Mouse (Mus musculus): ENCODE data around the gene Gm43552. TPM values are rescaled to one million over a fixed set of nuclear protein-coding genes. Genes with fewer than 3 reads are reported as not detected.
A peak's percentile ranks its signal among the peaks of the same experiment; 100 is the strongest.

The Gm43552 gene
- polyA plus RNA-seq, 1 experiment: not detected

GRCm38 (mm10) chr5:65521803-65522202 lies 29.2 kb upstream of the Gm43552 start:
- no peak overlapping the region for H3K4me3 ChIP-seq
- no peak overlapping the region for H3K4me2 ChIP-seq (ENCODE audit: low read depth)
- TF ChIP-seq USF1 (IDR thresholded peaks at IDR 0.05; ENCODE audit: low read depth) (no peak), CEBPB (IDR thresholded peaks at IDR 0.05; ENCODE audit: insufficient read depth, poor library complexity, severe bottlenecking) (no peak), MYOD1 (IDR thresholded peaks at IDR 0.05; ENCODE audit: control insufficient read depth in 1 of 3, insufficient read length in 2 of 3, low read depth in 2 of 3) (no peak), SRF (IDR thresholded peaks at IDR 0.05; ENCODE audit: control insufficient read depth, insufficient read length, low read depth) (no peak), REST (IDR thresholded peaks at IDR 0.05; ENCODE audit: insufficient read depth, insufficient read length) (no peak)
- H3K79me2 ChIP-seq (ENCODE audit: control insufficient read depth, insufficient read depth): no peaks in the 10 kb centered on the region
- H3K27me3 ChIP-seq (ENCODE audit: control insufficient read depth, insufficient read depth, insufficient read length): no peaks in the 10 kb centered on the region
- no peaks in the 10 kb centered on the region for H3K36me3 ChIP-seq (ENCODE audit: control insufficient read depth, insufficient read depth)
- no peak overlapping the region for H3ac ChIP-seq (ENCODE audit: control insufficient read depth, insufficient read length)

DNA sequence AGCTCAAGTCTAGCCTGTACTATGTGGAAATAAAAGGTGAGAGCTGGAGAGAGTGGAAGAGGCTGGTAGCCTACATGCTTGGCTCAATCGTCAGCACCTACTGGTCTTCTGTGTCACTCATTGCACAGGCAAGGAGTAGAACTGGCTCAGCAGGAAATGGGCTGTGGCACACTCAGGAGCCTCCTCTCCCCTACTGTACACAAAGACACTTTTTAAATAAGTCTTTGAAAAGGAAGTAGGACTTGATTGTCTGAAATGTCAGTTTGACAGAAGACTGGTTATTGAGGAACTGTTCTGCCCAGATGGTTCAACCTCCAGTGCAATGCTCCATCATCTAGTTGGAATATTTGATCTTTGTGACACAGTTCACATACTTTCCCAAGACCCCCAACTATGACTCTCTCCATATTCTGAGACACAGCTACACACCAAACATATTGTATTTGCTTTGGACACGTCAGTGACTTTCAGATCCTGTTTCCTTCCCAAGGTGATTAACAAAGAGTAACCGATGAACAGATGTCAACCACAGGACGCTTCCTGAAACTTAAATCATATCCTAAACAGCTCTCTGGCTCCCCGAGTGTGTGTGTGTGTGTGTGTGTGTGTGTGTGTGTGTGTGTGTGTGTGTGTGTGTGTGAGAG lies 22.1 kb upstream of the Gm43552 start:
- no peak overlapping the region for H3ac ChIP-seq (ENCODE audit: control insufficient read depth, insufficient read length)
- no peak overlapping the region for H3K4me3 ChIP-seq
- no peak for TF ChIP-seq TCF12 (IDR thresholded peaks at IDR 0.05; ENCODE audit: insufficient read depth, poor library complexity, severe bottlenecking)
- no peak for TF ChIP-seq TCF3 (IDR thresholded peaks at IDR 0.05; ENCODE audit: insufficient read length, low read depth)
- no peak for TF ChIP-seq MAX (IDR thresholded peaks at IDR 0.05; ENCODE audit: low read depth)
- no peak for TF ChIP-seq POLR2AphosphoS2 (IDR thresholded peaks at IDR 0.05; ENCODE audit: insufficient read length, low read depth)
- TF ChIP-seq MYOG (IDR thresholded peaks at IDR 0.05; ENCODE audit: control insufficient read depth in 1 of 3, insufficient read depth in 1 of 3, insufficient read length in 2 of 3, low read depth in 2 of 3): no peak
- TF ChIP-seq E2F4 (IDR thresholded peaks at IDR 0.05; ENCODE audit: insufficient read depth): no peak
- no peak for TF ChIP-seq USF1 (IDR thresholded peaks at IDR 0.05; ENCODE audit: low read depth)
- TF ChIP-seq CEBPB (IDR thresholded peaks at IDR 0.05; ENCODE audit: insufficient read depth, poor library complexity, severe bottlenecking): no peak
- no peak for TF ChIP-seq SRF (IDR thresholded peaks at IDR 0.05; ENCODE audit: control insufficient read depth, insufficient read length, low read depth)
- TF ChIP-seq POLR2A (IDR thresholded peaks at IDR 0.05; ENCODE audit: insufficient read length, low read depth): no peak
- no peak for TF ChIP-seq REST (IDR thresholded peaks at IDR 0.05; ENCODE audit: insufficient read depth, insufficient read length)
- H3K79me2 ChIP-seq (ENCODE audit: control insufficient read depth, insufficient read depth): no peaks in the 10 kb centered on the region
- H3K27me3 ChIP-seq (ENCODE audit: control insufficient read depth, insufficient read depth, insufficient read length): no peaks in the 10 kb centered on the region
- H3K36me3 ChIP-seq (ENCODE audit: control insufficient read depth, insufficient read depth): no peaks in the 10 kb centered on the region
- H3K4me2 ChIP-seq (ENCODE audit: low read depth): no peak overlapping the region

DNA sequence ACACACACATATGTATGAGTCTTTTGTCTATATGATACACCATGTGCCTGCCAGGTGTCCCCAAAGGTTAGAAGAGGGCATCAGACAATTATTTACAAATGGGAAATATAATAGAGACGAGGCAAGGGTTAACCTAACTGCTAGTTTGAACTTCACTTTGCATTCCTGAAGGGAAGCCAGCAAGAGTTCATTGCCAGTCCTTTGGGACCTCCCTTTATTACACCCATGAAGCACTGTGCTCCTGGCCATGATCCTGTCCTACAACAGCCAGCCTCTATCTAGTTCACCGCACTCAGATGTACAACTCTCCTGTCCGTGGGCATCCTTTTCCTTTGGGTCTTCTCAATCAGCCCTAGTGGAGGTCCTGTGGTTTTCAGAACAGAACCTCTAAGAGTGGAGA lies 20.9 kb upstream of the Gm43552 start:
- Histone ChIP-seq H3ac (ENCODE audit: control insufficient read depth, insufficient read length) (no peak overlapping the region), H3K4me3 (no peak overlapping the region), H3K4me2 (ENCODE audit: low read depth) (no peak overlapping the region), H3K27me3 (ENCODE audit: control insufficient read depth, insufficient read depth, insufficient read length) (no peaks in the 10 kb centered on the region), H3K36me3 (ENCODE audit: control insufficient read depth, insufficient read depth) (no peaks in the 10 kb centered on the region), H3K79me2 (ENCODE audit: control insufficient read depth, insufficient read depth) (no peaks in the 10 kb centered on the region)
- TF ChIP-seq MYOD1 (IDR thresholded peaks at IDR 0.05; ENCODE audit: control insufficient read depth in 1 of 3, insufficient read length in 2 of 3, low read depth in 2 of 3) (no peak), POLR2AphosphoS2 (IDR thresholded peaks at IDR 0.05; ENCODE audit: insufficient read length, low read depth) (no peak), MYOG (IDR thresholded peaks at IDR 0.05; ENCODE audit: control insufficient read depth in 1 of 3, insufficient read depth in 1 of 3, insufficient read length in 2 of 3, low read depth in 2 of 3) (no peak), E2F4 (IDR thresholded peaks at IDR 0.05; ENCODE audit: insufficient read depth) (no peak), TCF3 (IDR thresholded peaks at IDR 0.05; ENCODE audit: insufficient read length, low read depth) (no peak), POLR2A (IDR thresholded peaks at IDR 0.05; ENCODE audit: insufficient read length, low read depth) (no peak)

DNA sequence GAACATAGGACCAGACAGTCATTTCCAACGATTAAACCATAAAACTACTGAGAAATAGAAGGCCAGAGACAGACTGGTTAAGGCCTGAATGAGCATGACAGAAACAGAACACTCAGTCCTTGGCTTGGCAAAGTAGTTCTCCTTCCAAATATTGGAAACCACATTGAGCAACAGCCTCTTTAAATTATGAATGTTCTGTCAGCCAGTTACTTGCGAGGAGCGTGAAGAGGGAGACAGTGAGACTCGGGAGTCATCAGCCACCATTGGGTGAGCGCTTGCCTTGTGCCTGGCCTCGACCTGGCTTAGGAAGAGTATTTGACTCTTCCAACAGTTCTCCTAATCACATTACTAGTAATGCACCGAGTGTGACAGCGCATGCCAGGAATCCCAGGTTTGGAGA lies 15.8 kb upstream of the Gm43552 start:
- H3K4me2 ChIP-seq (ENCODE audit: low read depth): no peak overlapping the region

DNA sequence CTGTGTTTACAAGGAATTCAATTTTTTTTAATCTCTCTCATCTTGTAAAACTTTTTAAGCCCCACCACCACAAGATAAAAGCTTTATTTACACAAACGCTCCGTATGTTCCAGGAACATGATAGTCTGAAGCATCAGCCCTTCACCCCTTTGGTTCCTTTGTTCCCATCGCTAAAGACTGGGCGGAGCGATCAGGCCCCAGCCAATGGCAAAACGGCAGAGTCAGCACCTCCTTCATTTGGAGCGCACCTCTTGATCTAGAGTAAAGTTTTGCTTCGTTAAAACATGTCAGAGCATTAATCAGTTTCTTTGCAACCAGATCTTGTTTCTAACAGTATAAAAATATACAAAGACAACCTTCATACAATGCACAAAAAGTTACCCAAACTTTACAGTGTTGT lies 13.2 kb upstream of the Gm43552 start:
- no peaks in the 10 kb centered on the region for H3K79me2 ChIP-seq (ENCODE audit: control insufficient read depth, insufficient read depth)
- H3K4me2 ChIP-seq (ENCODE audit: low read depth): peak overlapping the region; percentile 10
- H3K27me3 ChIP-seq (ENCODE audit: control insufficient read depth, insufficient read depth, insufficient read length): no peaks in the 10 kb centered on the region
- TF ChIP-seq TCF12 (IDR thresholded peaks at IDR 0.05; ENCODE audit: insufficient read depth, poor library complexity, severe bottlenecking) (no peak), USF1 (IDR thresholded peaks at IDR 0.05; ENCODE audit: low read depth) (no peak), POLR2A (IDR thresholded peaks at IDR 0.05; ENCODE audit: insufficient read length, low read depth) (no peak), MAX (IDR thresholded peaks at IDR 0.05; ENCODE audit: low read depth) (no peak), SRF (IDR thresholded peaks at IDR 0.05; ENCODE audit: control insufficient read depth, insufficient read length, low read depth) (no peak), REST (IDR thresholded peaks at IDR 0.05; ENCODE audit: insufficient read depth, insufficient read length) (no peak), MYOD1 (IDR thresholded peaks at IDR 0.05; ENCODE audit: control insufficient read depth in 1 of 3, insufficient read length in 2 of 3, low read depth in 2 of 3) (no peak), TCF3 (IDR thresholded peaks at IDR 0.05; ENCODE audit: insufficient read length, low read depth) (no peak)
- no peaks in the 10 kb centered on the region for H3K36me3 ChIP-seq (ENCODE audit: control insufficient read depth, insufficient read depth)
- no peak overlapping the region for H3K4me3 ChIP-seq
- no peak overlapping the region for H3ac ChIP-seq (ENCODE audit: control insufficient read depth, insufficient read length)

More for the DNA sequence above, 15.8 kb upstream of the Gm43552 start:
- no peak overlapping the region for H3K4me3 ChIP-seq
- H3K27me3 ChIP-seq (ENCODE audit: control insufficient read depth, insufficient read depth, insufficient read length): no peaks in the 10 kb centered on the region
- H3ac ChIP-seq (ENCODE audit: control insufficient read depth, insufficient read length): no peak overlapping the region
- no peaks in the 10 kb centered on the region for H3K79me2 ChIP-seq (ENCODE audit: control insufficient read depth, insufficient read depth)
- TF ChIP-seq POLR2AphosphoS2 (IDR thresholded peaks at IDR 0.05; ENCODE audit: insufficient read length, low read depth) (no peak), SRF (IDR thresholded peaks at IDR 0.05; ENCODE audit: control insufficient read depth, insufficient read length, low read depth) (no peak), TCF3 (IDR thresholded peaks at IDR 0.05; ENCODE audit: insufficient read length, low read depth) (no peak), POLR2A (IDR thresholded peaks at IDR 0.05; ENCODE audit: insufficient read length, low read depth) (no peak), REST (IDR thresholded peaks at IDR 0.05; ENCODE audit: insufficient read depth, insufficient read length) (no peak), MYOG (IDR thresholded peaks at IDR 0.05; ENCODE audit: control insufficient read depth in 1 of 3, insufficient read depth in 1 of 3, insufficient read length in 2 of 3, low read depth in 2 of 3) (no peak), CEBPB (IDR thresholded peaks at IDR 0.05; ENCODE audit: insufficient read depth, poor library complexity, severe bottlenecking) (no peak), USF1 (IDR thresholded peaks at IDR 0.05; ENCODE audit: low read depth) (no peak), MYOD1 (IDR thresholded peaks at IDR 0.05; ENCODE audit: control insufficient read depth in 1 of 3, insufficient read length in 2 of 3, low read depth in 2 of 3) (no peak), TCF12 (IDR thresholded peaks at IDR 0.05; ENCODE audit: insufficient read depth, poor library complexity, severe bottlenecking) (no peak), E2F4 (IDR thresholded peaks at IDR 0.05; ENCODE audit: insufficient read depth) (no peak), MAX (IDR thresholded peaks at IDR 0.05; ENCODE audit: low read depth) (no peak)
- no peaks in the 10 kb centered on the region for H3K36me3 ChIP-seq (ENCODE audit: control insufficient read depth, insufficient read depth)
